Mouse (Mus musculus) hindlimb bud, embryonic 11.5 days (tissue): ENCODE measurements around the gene Tapbp.
"Not testable (repeated sequence)": the region's sequence is repeated elsewhere in the genome, so short reads cannot be mapped to it uniquely, and the experiment has no call there.

Experiments
- DNase-seq: peaks from one replicate; pipeline ENCODE4 v3.0.0-alpha.2; 2012; ENCODE audit warnings: low read depth, low spot score; ENCODE audit errors: extremely low spot score

Gene Tapbp

DNA sequence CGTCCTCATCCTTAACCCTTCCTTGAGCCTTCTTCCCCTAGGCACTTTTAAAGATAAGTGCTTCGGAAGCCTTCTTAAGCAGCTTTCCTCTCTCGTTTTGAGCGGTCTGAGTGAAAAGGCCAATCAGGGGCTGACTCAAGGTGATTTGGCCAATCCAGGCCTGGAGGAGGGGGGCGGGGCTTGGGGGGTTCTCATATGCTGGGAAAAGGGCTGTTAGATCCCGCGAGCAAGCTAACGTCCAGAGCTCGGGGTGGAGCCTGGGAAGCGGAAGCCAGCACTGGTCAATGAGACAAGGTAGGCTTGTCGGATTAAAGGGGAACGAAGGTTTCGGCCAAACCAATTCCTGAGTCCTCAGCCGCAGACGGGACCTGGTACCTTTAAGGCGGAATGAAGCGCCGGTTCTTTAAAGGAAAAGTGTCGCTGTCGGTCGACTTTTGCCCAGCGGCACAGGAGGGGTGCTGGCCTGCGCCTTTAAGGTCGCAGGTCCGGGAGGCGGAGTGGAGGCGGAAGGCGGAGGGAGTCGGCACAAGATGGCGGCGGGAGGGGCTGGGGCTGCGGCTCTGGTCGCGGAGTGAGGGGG lies at the start of gene Tapbp, which contains the start of gene Zbtb22:
Tapbp (plus strand) TSS at position 229 of the 580 bp plus-strand sequence.
Zbtb22 (plus strand) TSS at position 234 of the 580 bp plus-strand sequence.
- peak; percentile 95 for DNase-seq

- not testable (repeated sequence) for DNase-seq
Observed at GRCm38 (mm10) chr17:33873537-33873936, 42.2 kb upstream of the Tapbp start, which contains the start of gene Gm7029. Gene Gm7029 (plus strand): TSS chr17:33873837.

GRCm38 (mm10) chr17:33874411-33874810 lies 41.3 kb upstream of the Tapbp start:
- DNase-seq = no peak

- DNase-seq = not testable (repeated sequence)
Observed at GRCm38 (mm10) chr17:33875797-33876196, 39.9 kb upstream of the Tapbp start.

DNA sequence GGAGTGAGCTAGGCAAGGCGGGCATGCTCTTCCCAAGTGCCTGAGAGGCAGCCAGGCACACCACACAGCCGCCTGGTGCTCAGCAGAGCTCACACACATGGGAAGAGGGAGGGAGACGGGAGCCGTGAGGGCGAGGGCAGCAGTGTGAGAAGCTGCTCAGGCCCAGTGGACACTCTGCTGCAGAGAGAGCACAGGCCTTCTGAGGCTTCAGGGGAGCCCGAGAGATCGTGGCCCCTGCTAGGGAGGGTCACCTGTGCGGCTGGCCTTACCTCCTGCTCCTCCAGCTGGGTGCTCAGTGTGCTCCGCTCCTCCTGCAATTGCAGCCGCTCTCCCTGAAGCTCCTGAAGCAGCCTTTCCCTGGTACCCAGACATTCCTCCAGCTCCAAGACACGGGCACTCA lies 31.4 kb upstream of the Tapbp start:
- DNase-seq = not testable (repeated sequence)

DNA sequence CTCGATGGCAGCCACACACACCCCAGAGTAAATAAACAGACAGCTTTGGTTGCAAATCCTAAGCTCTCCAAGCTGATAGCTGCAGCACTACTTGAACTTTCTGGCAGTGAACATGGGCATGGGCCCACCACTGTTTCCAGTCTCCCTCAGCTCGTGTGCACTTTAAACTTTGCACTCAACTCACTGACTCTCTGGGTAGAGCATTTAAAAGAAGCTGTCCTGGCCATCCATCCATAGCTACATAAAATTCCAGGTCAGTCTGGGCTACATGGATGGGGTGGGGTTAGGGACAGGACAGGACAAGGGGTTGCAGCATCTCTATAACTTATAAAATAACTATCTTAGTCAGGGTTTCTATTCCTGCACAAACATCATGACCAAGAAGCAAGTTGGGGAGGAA lies 27.9 kb upstream of the Tapbp start:
- not testable (repeated sequence) for DNase-seq

DNA sequence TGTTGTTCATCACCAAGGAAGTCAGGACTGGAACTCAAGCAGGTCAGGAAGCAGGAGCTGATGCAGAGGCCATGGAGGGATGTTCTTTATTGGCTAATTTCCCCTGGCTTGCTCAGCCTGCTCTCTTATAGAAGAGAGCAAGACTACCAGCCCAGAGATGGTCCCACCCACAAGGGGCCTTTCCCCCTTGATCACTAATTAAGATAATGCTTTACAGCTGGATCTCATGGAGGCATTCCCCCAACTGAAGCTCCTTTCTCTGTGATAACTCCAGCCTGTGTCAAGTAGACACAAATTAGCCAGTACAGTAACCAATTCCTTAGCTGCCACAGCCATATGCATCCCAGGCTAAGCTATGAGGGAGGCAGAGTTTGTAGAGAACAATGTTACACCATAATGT lies 27.5 kb upstream of the Tapbp start:
- not testable (repeated sequence) for DNase-seq

DNA sequence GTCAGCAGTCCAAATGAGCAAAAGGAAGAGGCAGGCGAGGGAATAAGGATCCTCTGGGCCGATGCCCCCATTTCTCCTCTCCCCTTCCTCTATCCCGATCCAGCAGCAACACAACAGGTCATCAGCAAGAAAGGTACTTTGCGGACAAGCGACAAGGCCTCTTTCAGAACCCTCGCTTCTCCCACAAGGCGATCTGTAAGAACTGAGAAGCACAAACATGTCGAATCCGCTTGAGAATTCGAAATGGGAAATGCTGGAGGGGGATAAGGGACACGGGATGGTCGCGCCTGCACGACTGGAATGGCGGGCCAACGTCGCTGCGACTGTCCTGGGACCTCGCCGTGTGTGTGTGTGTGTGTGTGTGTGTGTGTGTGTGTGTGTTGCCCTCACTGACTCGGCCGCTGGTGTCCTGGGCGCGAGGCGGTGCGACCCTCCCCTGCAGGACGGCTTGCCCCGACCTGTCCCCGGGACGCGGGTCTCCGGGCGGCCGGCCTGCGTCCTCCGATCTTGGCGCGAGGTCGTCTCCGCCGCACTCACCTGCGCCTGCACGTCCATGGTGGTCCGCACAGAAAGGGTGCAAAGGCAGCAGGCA lies 25.7 kb upstream of the Tapbp start:
- DNase-seq = not testable (repeated sequence)

DNA sequence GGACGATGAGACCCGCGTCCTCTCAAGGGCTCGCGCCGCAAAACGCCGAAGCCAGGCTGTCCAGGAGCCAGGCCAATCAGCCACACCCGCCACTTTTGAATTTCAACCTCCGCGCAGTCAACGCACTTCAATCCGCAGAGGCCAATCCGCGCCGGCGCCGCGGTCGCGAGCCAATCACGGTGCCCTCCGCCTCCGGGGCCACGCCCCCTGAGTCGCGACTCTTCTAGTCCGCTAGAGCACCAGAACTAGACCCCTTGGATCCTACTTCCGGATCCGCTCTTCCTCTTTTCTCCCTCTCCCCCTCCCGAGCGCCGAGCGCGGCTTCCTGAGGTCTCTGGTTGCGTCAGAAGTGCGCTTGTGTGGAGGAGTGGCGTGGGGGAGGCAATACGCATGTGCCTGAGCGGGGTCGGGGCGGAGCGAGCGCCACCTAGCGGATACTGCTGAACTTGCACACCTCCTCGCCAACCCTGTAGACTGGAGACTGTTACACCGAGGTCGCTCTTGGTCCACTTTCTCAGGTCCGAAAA lies 25.1 kb upstream of the Tapbp start, which contains the start of gene Kifc1:
Kifc1 (minus strand) TSS at position 129 of the 527 bp plus-strand sequence.
- peak; percentile 99 for DNase-seq

DNA sequence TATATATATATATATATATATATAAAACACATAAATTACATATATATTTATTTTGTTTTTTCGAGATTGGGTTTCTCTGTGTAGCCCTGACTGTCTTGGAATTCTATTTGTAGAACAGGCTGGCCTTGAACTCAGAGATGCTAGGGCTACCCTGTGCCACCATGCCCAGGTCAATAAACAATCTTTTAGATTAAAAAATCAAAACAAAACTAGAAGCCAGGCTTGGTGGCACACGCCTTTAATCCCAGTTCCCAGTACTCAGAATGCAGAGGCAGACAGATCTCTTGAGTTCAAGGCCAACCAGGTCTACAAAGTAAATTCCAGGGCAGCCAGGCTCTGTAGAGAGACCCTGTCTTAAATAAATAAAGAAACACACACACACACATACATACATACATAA lies 24.3 kb upstream of the Tapbp start:
- no peak for DNase-seq

GRCm38 (mm10) chr17:33891892-33892291 lies 23.8 kb upstream of the Tapbp start:
- DNase-seq = not testable (repeated sequence)

DNA sequence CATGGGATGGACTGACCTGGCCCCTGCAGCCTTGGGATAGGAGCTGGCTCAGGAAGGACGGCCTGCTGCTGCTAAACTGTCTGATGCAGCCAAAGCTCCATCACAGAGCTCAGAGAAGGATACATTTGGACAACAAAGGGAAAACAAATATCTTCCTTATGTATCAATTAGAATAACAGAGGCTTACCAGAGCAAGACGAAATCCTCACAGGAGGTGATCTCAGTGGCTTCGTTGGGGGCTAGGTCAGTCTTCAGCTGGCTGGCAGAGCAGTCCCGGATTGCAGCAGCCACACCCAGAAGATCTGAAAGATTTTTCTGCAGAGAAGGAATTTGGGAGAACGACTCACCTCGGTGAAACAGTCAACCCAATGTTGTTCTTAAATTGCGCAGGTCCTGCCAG lies 23.3 kb upstream of the Tapbp start:
- DNase-seq = no peak

DNA sequence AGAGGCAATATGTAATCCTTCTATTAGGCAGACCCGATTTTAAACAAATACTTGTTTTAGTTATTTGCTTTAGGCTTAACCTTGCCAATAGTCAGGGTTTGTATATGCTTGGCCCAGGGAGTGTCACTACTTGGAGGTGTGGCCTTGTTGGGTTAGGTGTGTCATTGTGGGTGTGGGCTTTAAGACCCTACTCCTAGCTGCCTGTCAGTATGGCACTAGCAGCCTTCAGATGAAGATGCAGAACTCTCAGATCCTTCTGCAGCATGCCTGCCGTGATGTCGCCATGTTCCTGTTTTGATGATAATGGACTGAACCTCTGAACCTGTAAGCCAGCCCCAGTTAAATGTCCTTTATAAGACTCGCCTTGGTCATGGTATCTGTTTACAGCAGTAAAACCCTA lies 22.7 kb upstream of the Tapbp start:
- DNase-seq = not testable (repeated sequence)

GRCm38 (mm10) chr17:33897114-33897794 lies 18.4 kb upstream of the Tapbp start:
- DNase-seq = no peak

DNA sequence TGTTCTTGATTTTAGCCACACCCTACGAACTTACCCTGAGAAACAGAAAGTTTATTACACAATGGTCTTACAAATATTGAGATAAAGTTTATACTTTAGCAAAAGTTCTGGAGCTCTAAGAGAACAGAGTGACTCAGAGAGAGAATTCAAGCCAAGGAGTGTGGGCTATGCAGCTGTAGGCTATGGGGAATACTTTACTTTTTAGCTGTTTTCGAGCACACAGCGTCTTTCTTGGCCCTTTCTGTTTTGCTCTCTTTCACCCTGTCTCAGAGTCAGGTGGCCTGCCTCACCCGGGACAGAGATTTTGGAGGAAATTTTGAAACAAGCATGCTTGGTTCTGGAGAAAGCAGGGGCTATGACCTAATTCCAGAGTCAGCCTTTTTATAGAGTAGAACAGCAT lies 17.5 kb upstream of the Tapbp start:
- not testable (repeated sequence) for DNase-seq

DNA sequence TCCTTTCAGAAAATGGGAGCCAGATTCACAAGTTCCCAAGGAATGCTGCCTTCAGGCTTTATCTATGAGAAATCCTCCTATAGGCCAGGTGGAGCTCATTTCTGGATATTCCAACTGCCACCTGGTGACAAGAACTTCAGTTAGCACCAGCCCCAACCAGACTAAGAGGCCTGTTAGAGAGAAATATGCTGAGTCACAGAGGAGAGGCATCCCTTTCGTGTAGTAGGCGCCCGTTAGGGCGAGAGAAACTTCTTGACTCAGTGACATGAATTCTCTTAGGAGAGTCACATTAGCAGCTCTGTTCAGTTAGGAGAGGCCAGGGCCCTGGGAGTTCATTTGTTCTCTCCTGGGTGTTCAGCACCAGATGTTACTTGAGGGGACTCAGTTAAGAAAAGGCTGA lies 16.1 kb upstream of the Tapbp start:
- no peak for DNase-seq

DNA sequence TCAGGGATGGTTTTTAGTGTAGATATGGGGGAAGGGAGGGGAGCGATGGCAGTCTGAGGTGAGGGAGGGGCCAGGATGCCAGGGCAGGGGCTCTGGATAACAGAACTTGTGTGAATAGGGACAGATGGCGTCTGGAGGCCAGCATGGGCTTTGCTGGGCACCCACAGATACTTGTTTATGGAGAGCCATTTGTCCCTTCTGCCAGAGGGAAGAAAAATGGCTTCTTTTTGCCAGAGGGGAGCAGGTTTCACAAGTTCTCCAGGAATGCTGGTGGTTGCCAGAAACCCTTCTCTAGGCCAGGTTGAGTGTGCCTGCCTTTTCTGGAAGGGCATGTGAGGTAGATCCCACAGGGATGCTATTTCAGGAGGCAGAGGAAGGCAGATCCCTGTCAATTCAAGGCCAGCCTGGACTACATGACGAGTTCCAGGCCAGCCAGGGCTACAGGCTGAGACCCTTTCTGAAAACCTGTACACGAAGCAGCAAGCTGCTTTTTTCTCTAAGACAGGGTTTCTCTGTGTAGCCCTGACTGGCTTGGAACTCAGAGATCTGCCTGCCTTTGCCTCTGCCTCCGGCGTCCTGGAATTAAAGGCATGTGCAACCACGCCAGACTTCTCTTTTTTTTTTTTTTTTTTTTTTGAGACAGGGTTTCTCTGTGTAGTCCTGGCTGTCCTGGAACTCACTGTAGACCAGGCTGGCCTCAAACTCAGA lies 15.3 kb upstream of the Tapbp start:
- no peak for DNase-seq

DNA sequence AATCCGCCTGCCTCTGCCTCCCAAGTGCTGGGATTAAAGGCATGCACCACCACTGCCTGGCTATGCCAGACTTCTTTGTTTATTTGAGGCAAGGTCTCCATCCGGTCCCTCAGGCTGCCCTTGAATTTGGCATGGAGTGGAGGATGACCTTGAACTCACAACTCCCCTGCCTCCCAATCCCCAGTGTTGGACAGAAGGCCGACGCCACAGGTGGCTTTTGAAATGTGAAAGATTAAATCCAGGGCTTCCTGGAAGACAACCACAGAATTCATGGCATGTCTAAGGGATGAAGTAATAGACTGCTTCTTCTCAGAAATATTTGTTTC lies 14.7 kb upstream of the Tapbp start:
- no peak for DNase-seq

DNA sequence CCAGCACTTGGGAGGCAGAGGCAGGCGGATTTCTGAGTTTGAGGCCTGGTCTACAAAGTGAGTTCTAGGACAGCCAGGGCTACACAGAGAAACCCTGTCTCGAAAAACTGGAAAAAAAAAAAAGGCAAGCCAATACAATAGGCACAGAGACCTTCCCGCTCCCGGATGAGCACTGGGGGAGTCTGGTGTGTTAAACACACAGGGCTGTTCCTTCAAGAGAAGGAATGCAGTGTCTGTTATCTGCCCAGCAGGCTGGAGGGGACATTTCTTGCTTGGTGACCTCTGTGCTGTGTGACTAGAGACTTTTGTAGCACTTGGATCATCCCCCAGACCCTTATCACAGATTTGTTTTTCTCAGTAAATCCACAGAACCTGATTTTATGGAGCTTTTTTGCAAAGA lies 14.0 kb upstream of the Tapbp start:
- no peak for DNase-seq

- no peak for DNase-seq
Observed at GRCm38 (mm10) chr17:33902079-33902478, 13.6 kb upstream of the Tapbp start.

DNA sequence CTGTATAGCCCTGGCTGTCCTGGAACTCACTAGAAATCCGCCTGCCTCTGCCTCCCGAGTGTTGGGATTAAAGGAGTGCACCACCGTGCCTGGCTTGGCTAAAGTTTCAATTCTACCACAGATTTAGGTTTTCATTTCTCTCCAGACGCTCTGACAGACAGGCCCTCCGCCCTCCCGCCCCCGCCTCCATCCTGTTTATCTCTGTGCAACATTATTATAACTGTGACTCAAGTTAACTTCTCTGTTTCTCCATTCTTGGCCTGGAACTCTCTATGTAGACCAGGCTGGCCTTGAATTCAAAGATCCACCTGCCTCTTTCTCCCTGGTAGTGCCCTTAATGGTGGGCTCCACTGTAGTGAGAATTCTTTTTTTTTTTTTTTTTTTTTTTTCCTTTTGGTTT lies 13.2 kb upstream of the Tapbp start:
- no peak for DNase-seq
